Mouse (Mus musculus) heart, embryonic 11.5 days (tissue): Measurements from ENCODE around the gene Alpk1. TPM values are rescaled to one million over a fixed set of nuclear protein-coding genes. Genes with fewer than 3 reads are reported as not detected.

Source experiments
- ATAC-seq: fragments of 200-750 bp; cut with Nextera tagmentation; replicated peaks from 2 replicates; pipeline ENCODE4 v1.8.0; 2017; ENCODE audit warnings: moderate library complexity; ENCODE audit not compliant: insufficient number of reproducible peaks, low FRiP score, low TSS enrichment
- H3K27ac ChIP-seq: fragments of 300-500 bp; sonication (generic); 2 replicates; pipeline ENCODE4 v1.5.1; 2014; ENCODE audit warnings: mild to moderate bottlenecking, low read depth, low read length
- H3K27me3 ChIP-seq: fragments of 300-500 bp; sonication (generic); 2 replicates; pipeline ENCODE4 v1.6.1; 2014; ENCODE audit warnings: mild to moderate bottlenecking, low read length, mixed read lengths; ENCODE audit not compliant: control insufficient read depth, insufficient read depth
- H3K36me3 ChIP-seq: fragments of 300-500 bp; sonication (generic); 2 replicates; pipeline ENCODE4 v1.6.1; 2014; ENCODE audit warnings: mild to moderate bottlenecking, low read length, moderate library complexity, mixed read lengths; ENCODE audit not compliant: control insufficient read depth, insufficient read depth
- H3K4me1 ChIP-seq: fragments of 300-500 bp; sonication (generic); 2 replicates; pipeline ENCODE4 v1.6.1; 2014; ENCODE audit warnings: low read length; ENCODE audit not compliant: control insufficient read depth, insufficient read depth
- H3K4me2 ChIP-seq: fragments of 300-500 bp; sonication (generic); 2 replicates; pipeline ENCODE4 v1.6.1; 2014; ENCODE audit warnings: mild to moderate bottlenecking, moderate library complexity
- H3K4me3 ChIP-seq: fragments of 300-500 bp; sonication (generic); 2 replicates; pipeline ENCODE4 v1.5.1; 2014; ENCODE audit warnings: low read depth, low read length
- H3K9ac ChIP-seq: fragments of 300-500 bp; sonication (generic); 2 replicates; pipeline ENCODE4 v1.6.1; 2014; ENCODE audit warnings: mild to moderate bottlenecking, low read depth, low read length, moderate library complexity
- H3K9me3 ChIP-seq: fragments of 300-500 bp; sonication (generic); replicated peaks from 2 replicates; pipeline ENCODE4 v1.6.1; 2016; ENCODE audit warnings: low read length; ENCODE audit not compliant: control insufficient read depth
- WGBS: fragments of 180-500 bp; shearing (Covaris S2); extraction: QIAGEN DNeasy Blood & Tissue Kit; methylation state at CpG from one replicate; pipeline ENCODE4 v1.1.7; 2014; ENCODE audit not compliant: insufficient replicate concordance; 5-methylcytosine and 5-hydroxymethylcytosine counted together
- polyA plus RNA-seq: library from polyadenylated mRNA; unstranded; fragments of >200 nt; fragmentation: Nextera tagmentation; extraction: Ambion mirVana; gene quantifications from 2 replicates; pipeline ENCODE4 v1.2.1, GENCODE M21; 2014

The Alpk1 gene
- polyA plus RNA-seq, 1 experiment from 2014 or later, result 1.2 TPM

DNA sequence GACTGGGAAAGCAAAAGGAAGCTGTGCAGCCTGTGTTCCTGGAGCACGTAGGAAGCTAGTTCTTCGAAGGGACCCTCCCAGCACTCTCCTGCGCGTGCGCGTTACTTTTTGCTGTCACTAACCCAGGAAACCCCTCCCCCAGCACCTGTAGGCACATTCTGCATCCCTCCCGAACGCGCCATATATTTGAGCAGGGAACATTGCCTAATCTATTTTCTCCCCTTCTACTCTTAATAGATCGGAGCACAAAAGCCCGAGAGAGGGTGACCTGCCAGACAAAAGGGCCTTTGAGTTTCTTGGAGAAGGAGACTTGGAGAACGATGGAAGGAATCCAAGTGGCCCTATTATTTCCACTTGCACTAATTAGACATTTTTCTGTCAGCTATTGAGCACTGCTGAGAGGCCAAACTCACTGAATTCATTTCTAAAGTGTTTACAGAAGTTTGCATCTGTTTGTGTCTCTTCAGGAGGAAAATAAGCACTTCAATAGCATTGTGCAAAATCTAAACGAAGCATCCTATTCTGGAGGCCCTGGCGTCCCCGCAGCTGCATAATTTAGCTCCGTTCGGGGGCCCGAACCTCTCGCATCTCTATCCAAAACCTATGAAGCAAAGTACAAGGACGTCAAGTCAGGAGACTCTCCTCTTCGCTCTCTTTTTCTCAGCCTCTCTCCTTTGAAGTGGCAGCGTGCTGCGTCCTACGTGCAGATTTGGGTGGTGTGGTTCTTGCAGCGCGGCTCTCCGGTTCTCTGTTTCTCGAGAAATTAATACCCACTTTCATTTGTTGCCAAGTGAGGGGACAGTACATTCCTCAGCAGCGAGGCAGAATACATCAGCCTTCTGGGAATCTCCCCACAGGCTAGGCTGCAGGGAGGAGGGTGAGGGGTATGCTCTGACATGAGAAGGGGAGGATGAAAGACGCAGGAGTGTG, 74.5 kb downstream of the Alpk1 start:
- H3K4me3 ChIP-seq, result peak overlapping the region; percentile 22
- H3K27ac ChIP-seq, result no peak overlapping the region
- ATAC-seq, result no peak
- 25% methylated on average over 30 of the region's 30 CpGs for WGBS
- H3K4me1 ChIP-seq, result no peaks in the 10 kb centered on the region
- H3K27me3 ChIP-seq, result peaks cover 4% of the 10 kb centered on the region; the same call in 1 of the 2 replicates
- H3K9me3 ChIP-seq, result no peaks in the 10 kb centered on the region
- peak overlapping the region; percentile 61 for H3K4me2 ChIP-seq
- H3K36me3 ChIP-seq, result no peaks in the 10 kb centered on the region
- H3K9ac ChIP-seq, result no peak overlapping the region

DNA sequence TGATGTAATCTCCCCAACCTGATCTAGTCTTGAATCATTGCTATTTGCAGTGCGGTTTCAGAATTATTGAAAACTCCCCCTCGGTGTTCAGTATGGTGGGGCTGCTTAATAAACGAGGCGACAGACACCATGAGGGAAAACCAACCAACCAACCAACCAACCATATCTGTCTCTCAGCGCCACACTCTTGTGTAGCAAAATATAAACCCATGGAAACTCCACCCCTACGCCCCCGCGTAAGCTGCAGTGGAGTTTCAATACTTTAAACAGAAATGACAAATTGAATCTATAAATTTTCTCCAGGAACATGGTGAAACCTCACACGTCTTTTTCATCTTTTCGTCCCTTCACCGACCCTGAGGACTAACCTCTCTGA, 75.2 kb downstream of the Alpk1 start:
- Histone ChIP-seq H3K4me3 (no peak overlapping the region; the same call in 1 of the 2 replicates), H3K36me3 (no peaks in the 10 kb centered on the region), H3K27me3 (peaks cover 4% of the 10 kb centered on the region; the same call in 1 of the 2 replicates), H3K9me3 (no peaks in the 10 kb centered on the region), H3K27ac (no peak overlapping the region), H3K4me2 (peak overlapping the region; percentile 61), H3K9ac (no peak overlapping the region), H3K4me1 (no peaks in the 10 kb centered on the region)
- WGBS, result 71% methylated on average over 11 of the region's 11 CpGs
- no peak for ATAC-seq

DNA sequence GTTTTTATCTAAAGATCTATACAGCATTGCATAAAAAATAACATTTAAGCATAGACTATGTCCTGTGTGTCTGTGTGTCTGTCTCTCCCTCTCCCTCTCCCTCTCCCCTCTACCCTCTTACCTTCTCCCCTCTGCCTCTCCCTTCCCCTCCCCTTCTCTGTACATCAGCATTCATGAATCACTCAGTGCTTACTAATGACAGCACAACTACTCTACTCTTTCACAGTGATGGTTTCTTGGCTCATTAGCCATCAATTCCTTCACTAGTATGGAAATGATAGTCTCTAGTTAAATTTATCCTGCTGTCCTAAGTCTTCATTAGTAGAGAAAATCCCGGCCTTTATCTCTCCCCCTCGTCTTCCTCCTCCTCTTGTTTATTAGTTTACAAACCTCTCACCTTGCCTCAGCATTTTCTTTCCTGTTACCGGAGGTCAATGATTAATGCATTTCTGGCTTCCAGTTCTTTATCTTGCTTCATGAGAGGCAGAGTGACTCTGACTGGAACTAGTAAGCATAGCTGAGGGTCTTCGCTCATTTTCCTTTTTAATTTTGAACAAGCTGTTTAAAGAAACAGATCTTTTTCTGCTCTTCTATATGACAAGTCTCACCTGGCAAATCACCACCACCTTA, 79.0 kb downstream of the Alpk1 start:
- H3K4me3 ChIP-seq, result no peak overlapping the region
- ATAC-seq, result no peak
- whole genome bisulfite sequencing, result 70% methylated on average over 4 of the region's 4 CpGs

DNA sequence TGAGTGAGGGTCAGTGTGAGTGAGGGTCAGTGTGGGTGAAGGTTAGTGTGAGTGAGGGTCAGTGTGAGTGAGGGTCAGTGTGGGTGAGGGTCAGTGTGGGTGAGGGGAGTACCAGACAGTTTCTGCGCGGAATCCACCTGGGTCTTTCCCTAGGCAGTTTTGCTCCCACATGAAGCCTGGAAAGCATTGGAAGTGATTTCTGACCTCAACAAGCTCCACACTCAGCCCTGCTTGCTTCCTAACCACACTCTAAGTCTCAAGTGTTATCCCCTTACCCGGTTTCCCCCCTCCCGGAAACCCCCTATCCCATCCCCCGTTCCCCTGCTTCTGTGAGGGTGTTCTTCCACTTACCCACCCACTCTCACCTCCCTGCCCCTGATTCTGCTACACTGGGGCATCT, 81.7 kb downstream of the Alpk1 start:
- 82% methylated on average over 5 of the region's 5 CpGs for WGBS
- H3K27ac ChIP-seq, result no peak overlapping the region
- peaks cover 29% of the 10 kb centered on the region for H3K27me3 ChIP-seq
- no peak overlapping the region for H3K4me3 ChIP-seq
- H3K36me3 ChIP-seq, result no peaks in the 10 kb centered on the region
- 0 out of 2 replicates have a peak, but pooled peaks cover 4% of the 10 kb centered on the region for H3K4me1 ChIP-seq
- H3K4me2 ChIP-seq, result no peak overlapping the region
- H3K9me3 ChIP-seq, result no peaks in the 10 kb centered on the region
- no peak for ATAC-seq
- no peak overlapping the region for H3K9ac ChIP-seq

More for the DNA sequence above, 79.0 kb downstream of the Alpk1 start:
- Histone ChIP-seq H3K27ac (no peak overlapping the region), H3K27me3 (peaks cover 6% of the 10 kb centered on the region), H3K36me3 (no peaks in the 10 kb centered on the region), H3K9ac (no peak overlapping the region), H3K4me1 (no peaks in the 10 kb centered on the region), H3K4me2 (no peak overlapping the region), H3K9me3 (no peaks in the 10 kb centered on the region)

DNA sequence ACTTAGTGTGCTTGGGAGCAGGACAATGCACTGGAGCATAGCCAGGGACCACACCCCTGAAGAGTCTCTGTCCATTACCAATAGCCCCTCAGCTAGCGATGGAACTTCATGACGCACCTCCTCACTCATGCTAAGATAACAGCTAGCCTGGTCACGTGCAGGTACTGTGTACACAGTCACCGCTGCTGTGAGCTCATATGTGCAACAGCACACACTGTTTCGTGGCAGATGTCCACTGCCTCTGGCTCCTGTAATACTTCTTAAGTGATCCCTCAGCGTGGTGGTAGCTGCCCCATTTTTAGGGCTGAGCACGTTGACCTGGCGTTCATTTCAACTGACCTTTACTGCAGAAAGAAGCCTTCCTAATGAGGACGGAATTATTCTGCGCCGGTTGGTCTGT, 83.8 kb downstream of the Alpk1 start:
- no peak overlapping the region for H3K9ac ChIP-seq
- H3K27me3 ChIP-seq, result peaks cover 29% of the 10 kb centered on the region
- no peak for ATAC-seq
- H3K9me3 ChIP-seq, result no peaks in the 10 kb centered on the region
- no peak overlapping the region for H3K4me2 ChIP-seq
- WGBS, result 72% methylated on average over 11 of the region's 11 CpGs
- no peak overlapping the region for H3K27ac ChIP-seq
- H3K4me3 ChIP-seq, result no peak overlapping the region
- no peaks in the 10 kb centered on the region for H3K36me3 ChIP-seq
- 0 out of 2 replicates have a peak, but pooled peaks cover 4% of the 10 kb centered on the region for H3K4me1 ChIP-seq

- Histone ChIP-seq H3K36me3 (no peaks in the 10 kb centered on the region), H3K9me3 (no peaks in the 10 kb centered on the region), H3K27me3 (peaks cover 29% of the 10 kb centered on the region), H3K4me3 (peak overlapping the region; percentile 30), H3K4me1 (0 out of 2 replicates have a peak, but pooled peaks cover 4% of the 10 kb centered on the region), H3K9ac (no peak overlapping the region; the same call in 1 of the 2 replicates), H3K27ac (no peak overlapping the region), H3K4me2 (peak overlapping the region; percentile 62)
- 11% methylated on average over 43 of the region's 43 CpGs for WGBS
- no peak for ATAC-seq
These were observed 85.2 kb downstream of the Alpk1 start for GRCm38 (mm10) chr3:127694802-127695771.

DNA sequence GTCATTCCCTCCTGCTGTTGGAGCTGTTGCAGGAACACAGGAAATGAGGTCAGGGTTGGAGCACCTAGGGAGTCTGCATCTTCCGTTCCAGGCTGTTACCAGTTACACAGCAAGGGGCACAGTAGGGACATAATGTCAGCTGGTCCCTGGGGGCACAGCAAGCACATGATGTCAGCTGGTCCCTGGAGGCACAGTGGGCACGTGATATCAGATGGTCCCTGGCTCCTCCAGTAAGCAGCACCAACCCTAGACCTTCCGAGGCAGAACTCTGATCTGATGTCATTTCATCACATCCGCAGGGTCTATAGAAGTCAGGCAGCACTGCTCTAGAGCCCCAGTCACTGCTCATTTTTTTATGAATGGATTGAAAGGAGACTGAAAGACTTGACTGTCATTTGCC, 89.1 kb downstream of the Alpk1 start:
- H3K36me3 ChIP-seq, result no peaks in the 10 kb centered on the region
- peaks cover 22% of the 10 kb centered on the region for H3K27me3 ChIP-seq
- no peak overlapping the region for H3K9ac ChIP-seq
- H3K4me2 ChIP-seq, result no peak overlapping the region
- no peak for ATAC-seq
- no peak overlapping the region for H3K27ac ChIP-seq
- 0 out of 2 replicates have a peak, but pooled peaks cover 4% of the 10 kb centered on the region for H3K4me1 ChIP-seq
- H3K4me3 ChIP-seq, result no peak overlapping the region
- WGBS, result 57% methylated on average over 4 of the region's 4 CpGs
- no peaks in the 10 kb centered on the region for H3K9me3 ChIP-seq

GRCm38 (mm10) chr3:127679703-127680102, 100.6 kb downstream of the Alpk1 start:
- Histone ChIP-seq H3K36me3 (no peaks in the 10 kb centered on the region), H3K27ac (no peak overlapping the region), H3K4me1 (no peaks in the 10 kb centered on the region), H3K27me3 (no peaks in the 10 kb centered on the region), H3K9me3 (no peaks in the 10 kb centered on the region), H3K4me2 (no peak overlapping the region), H3K9ac (no peak overlapping the region), H3K4me3 (no peak overlapping the region)
- ATAC-seq, result no peak
- 81% methylated on average over 15 of the region's 15 CpGs for WGBS
